Mouse (Mus musculus) right cerebral cortex, postnatal 10 days (tissue): ENCODE measurements around the gene Sorl1.

Experiments
- DNase-seq, 2 experiments: peaks; one replicate each; pipeline ENCODE4 v3.0.0; 2021; ENCODE audit warnings: low spot score in 2 of 2

The Sorl1 gene

DNA sequence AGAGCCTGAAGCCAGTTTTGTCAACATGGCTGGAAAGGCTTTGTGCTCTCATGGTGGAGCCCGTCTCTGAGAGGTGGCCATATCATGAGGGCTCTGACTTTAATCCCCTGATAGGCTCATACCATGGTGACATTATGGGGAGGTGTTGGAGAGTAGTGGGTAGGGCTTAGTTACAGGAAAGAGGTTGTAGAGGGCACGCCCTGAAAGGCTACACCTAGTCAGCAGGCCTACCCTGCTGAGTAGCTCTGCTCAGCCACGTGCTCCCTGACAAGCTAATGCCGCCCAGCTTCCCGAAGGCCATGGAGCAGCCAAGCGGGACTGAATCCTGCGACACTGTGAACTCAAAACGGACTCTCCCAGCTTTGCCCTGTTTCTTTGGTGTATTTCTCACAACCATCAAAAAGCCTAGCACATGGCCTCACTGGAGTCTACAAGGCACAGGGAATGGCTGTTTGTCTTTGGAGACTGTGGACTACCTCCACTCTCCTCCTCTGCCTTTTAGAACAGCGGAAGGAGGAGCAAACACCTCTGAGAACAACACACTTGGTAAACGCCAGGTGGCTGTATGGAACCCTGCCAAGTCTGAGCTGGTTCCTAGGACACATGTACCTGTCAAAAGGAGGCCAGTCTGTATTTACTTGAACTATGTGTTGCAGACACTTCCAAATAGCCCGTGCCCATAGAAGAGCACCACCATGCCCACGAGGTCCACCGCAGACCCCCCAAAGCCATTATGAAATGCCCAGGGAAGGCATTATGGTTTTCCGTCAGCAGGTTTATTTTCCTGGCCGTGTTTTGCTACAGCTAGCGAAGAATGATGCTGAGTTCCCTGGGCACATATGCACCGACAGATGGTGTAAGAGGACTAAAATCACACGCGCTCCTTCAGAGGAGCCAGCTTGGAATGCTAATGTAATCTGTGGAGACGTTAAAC, 69.5 kb downstream of the Sorl1 start:
- DNase-seq = peak; percentile 82 to 91

DNA sequence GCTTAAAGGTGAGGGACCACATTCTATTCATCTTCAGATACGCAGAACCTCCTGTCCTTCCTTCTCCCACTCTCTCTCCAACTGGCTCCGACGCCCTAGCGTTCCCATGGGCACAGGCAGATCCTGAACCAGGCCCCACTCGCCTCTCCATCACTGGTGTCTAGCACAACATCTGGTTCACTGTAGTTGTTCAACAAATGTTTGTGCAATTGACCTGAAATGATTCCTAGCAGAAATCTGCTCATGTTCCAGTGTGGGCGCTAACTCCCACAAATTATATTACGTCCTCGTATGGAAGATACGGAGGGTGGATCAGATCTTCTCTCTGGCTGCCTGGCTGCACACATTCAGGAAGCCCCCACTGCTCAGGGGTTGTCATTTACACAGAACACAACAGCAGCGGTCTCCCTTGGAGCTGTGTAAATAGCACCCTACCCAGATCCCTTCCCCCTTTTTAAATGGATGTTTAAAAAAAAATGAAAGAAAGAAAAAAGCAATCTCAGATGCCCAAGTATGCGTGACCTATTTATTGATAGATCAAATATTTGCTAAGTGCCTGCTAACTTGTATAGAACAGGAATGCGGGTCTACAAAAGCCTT, 70.4 kb downstream of the Sorl1 start:
- DNase-seq = no peak

DNA sequence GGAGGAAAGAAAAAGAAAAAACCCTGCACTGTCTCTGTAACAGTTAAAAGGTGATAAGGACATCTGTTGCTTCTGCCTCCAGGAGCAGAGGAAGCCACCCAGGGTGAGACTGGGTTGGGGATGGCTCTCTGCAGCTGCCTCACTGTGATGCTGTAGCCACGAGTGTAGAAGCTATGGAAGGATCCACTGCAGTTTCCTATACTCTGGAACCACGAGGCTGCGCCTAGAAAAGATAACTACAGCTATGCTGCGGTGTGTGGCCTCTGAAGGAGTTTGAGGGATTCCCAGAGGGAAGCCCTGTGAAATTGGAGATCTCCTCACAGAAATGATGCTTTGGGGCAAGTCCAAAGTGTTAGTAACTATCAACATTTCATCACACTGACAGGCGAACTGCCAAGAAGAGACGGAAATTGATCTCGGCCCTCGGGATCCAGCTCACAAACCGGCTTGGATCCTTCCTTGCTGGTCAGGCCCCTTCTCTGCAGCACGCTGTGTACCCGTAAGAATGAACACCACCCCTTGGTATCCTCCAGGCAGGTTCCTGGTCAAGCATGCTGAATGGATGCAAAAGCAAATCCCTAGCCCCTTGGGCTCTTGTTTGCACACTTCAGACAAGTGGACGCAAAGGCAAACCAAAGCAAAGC, 71.3 kb downstream of the Sorl1 start:
- DNase-seq = no peak

DNA sequence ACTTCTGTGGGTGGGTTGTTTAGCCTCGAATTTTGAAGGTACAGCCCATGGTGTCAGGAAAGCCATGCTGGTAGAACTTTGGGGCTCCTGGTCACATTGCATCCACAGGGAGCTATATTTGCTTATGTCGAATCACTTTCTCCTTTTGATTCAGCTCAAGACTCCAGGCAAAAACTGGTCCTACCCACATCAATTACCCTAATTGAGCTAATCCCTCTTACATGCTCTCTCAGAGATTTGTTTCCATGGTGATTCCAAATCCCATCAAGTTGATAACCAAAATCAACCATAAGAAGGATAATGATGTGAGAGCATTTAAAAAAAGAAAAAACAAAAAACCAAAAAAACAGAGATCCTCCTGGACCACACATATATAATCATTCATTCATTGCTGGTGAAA, 75.6 kb downstream of the Sorl1 start:
- DNase-seq = no peak

GRCm38 (mm10) chr9:42047786-42048185, 76.3 kb downstream of the Sorl1 start:
- DNase-seq = no peak

GRCm38 (mm10) chr9:42046248-42046647, 77.8 kb downstream of the Sorl1 start:
- DNase-seq = no peak

GRCm38 (mm10) chr9:42044651-42045050, 79.4 kb downstream of the Sorl1 start:
- DNase-seq = no peak

DNA sequence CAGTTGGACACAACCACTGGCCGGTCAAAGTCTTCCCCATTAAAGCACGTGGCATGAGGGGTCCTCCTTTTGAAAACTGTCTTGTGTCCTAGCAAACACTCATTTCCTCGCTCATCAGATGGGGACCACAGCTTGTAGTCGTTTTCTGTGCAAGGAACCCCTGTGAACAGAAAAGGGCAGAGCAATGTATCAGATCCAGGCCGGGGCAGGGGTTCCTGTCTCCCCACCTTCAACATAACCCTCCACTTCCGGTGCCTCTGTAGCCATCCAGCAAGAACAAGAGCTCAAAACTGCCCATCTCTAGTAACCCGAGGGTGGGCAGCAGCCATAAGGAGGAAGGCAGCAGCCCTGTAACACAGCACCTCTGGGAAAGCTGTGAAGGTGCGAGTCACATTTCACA, 80.2 kb downstream of the Sorl1 start:
- DNase-seq = no peak

GRCm38 (mm10) chr9:42039000-42039992, 84.8 kb downstream of the Sorl1 start:
- DNase-seq = no peak

DNA sequence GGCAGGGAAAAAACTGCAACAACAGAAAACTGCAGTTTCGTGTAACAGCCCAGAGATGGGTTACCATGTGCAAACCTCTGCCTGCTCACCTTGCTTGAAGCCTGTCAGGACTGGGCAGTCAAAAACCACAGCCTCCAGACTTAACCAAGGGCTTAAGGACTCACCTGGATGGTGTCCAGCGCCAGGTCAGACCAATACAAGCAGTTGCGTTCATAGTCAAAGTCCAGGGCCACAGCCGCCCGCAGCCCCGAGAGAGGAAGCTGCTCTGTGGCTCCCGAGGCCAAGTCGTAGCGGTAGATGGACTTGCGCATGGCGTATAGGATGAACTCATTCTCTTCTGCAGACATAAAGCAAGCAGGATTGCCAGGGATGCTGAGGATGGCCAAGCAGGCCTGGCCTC, 87.2 kb downstream of the Sorl1 start:
- no peak for DNase-seq

- DNase-seq = peak in 1 of 2 experiments; percentile 51
Measured at GRCm38 (mm10) chr9:42035995-42036394, 88.1 kb downstream of the Sorl1 start.

DNA sequence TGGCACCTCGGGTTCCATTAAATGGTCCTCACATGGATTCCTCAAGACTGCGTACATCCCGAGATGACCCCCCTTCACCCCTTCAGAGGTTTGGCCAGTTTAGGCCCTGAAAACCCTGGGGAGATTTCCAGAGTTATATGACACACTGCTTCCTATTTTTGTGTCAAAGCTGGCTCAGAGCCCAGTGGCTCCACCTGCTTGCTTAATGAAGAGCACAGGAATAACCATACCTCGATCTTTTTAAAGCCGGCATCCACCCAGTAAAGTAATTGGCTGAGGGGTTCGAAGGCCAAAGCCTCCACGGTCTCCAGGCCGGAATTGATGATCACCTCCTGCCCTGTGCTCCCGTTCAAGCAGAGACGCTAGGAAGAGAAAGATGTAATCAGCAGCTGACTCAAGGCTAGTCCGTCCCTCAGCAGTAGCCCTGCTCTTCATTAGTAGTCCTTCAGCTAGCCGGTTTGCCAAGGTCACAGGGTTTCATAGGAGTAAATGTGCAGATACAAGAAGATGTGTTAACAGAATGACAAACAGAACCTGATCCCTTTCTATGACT, 88.8 kb downstream of the Sorl1 start:
- DNase-seq = peak; percentile 52 to 56

DNA sequence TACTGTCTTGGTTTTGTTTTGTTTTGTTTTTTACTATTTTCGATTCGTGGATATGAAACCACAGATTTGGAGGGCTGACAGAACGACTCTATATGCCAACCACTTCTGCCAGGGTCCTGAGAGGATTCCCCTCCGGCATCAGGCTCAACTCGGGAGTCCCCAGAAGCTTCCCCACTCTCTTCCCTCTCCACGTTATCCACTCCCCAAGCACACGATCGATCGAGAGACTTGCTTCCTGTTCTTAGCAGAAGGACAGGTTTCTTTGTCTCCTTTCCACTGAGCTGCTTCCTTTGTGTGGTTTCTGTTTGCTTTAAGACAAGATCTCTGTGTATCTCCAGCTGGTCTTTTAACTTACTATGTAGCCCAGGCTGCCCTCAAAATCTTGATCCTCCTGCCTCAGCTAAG, 90.0 kb downstream of the Sorl1 start:
- DNase-seq = no peak

DNA sequence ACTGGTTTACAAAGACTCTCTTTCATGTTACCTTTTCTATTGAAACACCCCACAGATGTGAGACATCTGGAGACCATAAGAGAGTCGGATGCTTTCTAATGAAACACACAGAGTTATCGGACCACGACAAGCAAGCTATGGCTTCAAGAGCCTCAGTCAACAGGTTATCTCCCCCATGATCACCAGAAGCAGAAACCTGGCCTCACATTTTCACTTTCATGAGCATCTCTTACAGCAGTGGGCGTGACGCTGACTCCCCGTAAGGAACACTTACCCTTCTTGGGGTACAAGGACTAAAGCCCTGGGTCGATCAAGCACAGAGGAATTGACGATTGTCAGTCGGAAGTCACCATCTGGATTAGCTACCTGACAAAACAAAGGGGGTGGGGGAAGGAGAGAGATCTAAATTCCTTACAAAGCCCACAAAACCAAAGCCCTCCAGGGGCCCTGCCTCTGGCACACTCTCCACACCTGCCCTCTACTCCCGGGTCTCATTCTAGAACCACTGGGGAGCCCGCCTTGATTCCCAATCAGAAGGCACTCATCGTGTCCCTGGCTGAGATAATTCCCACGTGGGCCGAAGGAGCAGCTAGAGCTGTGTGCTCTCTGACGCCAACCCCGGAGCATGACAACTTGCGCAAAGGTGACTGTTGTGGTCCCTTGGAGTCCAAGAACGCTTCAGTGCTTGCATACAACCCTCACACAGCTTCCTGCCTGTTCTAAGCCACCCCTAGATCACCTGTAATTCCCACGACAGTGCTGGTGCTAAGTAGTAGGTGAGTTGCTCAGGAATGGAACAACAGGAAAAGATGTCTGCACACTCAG, 90.6 kb downstream of the Sorl1 start:
- no peak for DNase-seq

DNA sequence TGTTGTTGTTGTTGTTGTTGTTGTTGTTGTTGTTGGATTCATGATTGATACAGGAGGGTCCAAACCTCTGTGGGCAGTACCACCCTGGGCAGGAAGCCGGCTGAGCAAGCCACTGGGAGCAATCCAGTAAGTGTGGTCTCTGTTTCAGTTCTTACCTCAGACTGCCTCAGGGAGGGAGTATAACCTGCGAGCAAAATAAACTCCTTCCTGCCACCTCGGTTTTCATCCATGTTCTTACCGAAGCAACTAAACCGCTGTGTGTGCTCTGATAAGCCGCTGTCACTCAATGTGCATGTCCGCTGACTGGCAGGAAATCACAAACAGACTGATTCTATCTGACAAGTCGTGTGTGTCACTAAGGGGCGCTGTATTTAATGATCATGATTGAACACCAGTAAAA, 91.7 kb downstream of the Sorl1 start:
- DNase-seq = no peak

GRCm38 (mm10) chr9:42028807-42029206, 95.3 kb downstream of the Sorl1 start:
- no peak for DNase-seq

- no peak for DNase-seq
Measured at GRCm38 (mm10) chr9:42024257-42024656, 99.8 kb downstream of the Sorl1 start.

DNA sequence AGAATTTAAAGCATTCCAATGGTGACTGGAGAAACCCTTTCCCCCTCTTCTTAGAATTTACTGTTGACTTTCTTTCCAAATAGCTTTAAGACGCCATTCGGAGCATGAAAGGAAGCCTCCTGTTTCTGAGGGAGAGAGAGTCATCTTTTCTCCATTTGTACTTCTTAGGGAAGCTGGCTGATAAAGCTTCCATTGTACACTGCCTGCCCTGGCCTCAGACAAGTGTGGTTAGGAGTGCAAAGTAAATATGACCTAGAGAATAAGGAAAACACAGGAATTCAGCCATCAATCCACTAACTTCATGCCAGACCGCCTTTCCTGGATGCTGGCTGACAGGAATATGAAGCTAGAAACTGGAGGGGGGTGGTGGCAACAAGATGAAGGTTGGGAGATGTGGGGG, 100.7 kb downstream of the Sorl1 start:
- DNase-seq = no peak

DNA sequence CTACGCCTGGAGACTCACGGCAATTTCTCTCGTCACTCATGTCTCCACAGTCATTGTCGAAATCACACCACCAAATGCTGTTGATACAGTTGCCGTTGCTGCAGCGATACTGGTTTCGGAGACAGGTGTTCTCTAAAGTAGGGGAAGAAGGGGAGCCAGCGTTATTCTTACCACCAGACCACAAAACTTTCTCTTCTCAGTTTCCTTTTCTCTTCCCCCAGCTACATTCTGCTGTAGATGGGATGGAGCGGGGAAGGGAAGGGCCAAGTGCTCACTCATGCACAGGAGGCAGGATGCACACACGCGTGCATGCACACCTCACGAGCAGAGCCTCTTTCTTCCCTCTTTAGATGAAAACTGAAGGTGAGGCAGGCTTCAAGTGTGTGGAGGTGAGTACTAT, 101.8 kb downstream of the Sorl1 start:
- DNase-seq = no peak

DNA sequence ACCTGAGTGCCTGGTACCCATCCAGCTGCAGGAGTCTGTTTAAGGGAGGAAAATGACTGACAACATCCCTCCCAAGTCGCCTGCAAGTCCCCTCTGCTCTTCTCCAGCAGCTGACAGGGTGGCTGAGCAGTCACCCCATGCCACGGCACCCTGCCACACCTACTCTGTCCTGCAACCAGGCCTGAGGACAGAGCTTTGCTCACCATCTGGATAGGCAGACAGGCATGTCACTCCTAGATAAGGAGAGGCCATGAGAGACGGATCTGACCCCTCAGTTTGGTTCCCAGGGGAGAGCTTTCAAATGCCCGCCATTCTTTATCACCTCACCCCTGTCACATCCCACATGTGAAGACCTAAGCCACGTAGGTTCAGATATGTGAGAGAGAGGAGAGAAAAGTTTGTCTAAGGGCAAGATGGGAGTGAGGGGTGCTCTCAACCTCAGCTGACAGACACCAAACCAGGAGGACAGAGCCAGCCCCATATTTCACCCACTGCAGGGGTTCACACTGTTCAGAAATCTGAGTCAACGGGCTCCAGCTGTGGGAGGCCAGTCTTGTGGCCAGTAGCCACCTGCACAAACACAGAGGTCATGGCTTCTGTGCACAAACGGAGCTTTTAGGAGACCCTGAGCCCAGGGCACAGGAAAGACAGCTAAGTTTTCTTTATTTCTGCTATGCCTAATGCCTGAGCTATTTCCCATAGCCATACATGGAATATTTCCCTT, 104.6 kb downstream of the Sorl1 start:
- DNase-seq = no peak
